Mouse (Mus musculus) lung, postnatal 0 days (tissue): Measurements from ENCODE around the gene Camta1. TPM values are rescaled to one million over a fixed set of nuclear protein-coding genes. Genes with fewer than 3 reads are reported as not detected.
"Not testable (repeated sequence)": the region's sequence is repeated elsewhere in the genome, so short reads cannot be mapped to it uniquely, and the experiment has no call there.

Experiments
- ATAC-seq: fragments of 200-750 bp; cut with Nextera tagmentation; 2 replicates; pipeline ENCODE4 v1.8.0; 2017; ENCODE audit warnings: moderate library complexity
- DNase-seq: peaks from one replicate; pipeline ENCODE4 v3.0.0-alpha.2; 2016; ENCODE audit warnings: low spot score
- H3K27ac ChIP-seq: fragments of 300-500 bp; sonication (generic); 2 replicates; pipeline ENCODE4 v1.5.1; 2014; ENCODE audit warnings: antibody characterized with exemption, mild to moderate bottlenecking, low read length, mixed read lengths
- H3K27me3 ChIP-seq: fragments of 300-500 bp; sonication (generic); replicated peaks from 2 replicates; pipeline ENCODE4 v1.6.1; 2014; ENCODE audit warnings: low read length, mixed read lengths; ENCODE audit not compliant: insufficient read depth
- H3K36me3 ChIP-seq: fragments of 300-500 bp; sonication (generic); 2 replicates; pipeline ENCODE4 v1.6.1; 2014; ENCODE audit warnings: low read length, mixed read lengths; ENCODE audit not compliant: insufficient read depth
- H3K4me1 ChIP-seq: fragments of 300-500 bp; sonication (generic); 2 replicates; pipeline ENCODE4 v1.6.1; 2014; ENCODE audit warnings: antibody characterized with exemption, low read depth, low read length, mixed read lengths; ENCODE audit not compliant: insufficient read depth
- H3K4me2 ChIP-seq: fragments of 300-500 bp; sonication (generic); replicated peaks from 2 replicates; pipeline ENCODE4 v1.6.1; 2014; ENCODE audit warnings: low read depth, mild to moderate bottlenecking, low read length, moderate library complexity, mixed read lengths
- H3K4me3 ChIP-seq: fragments of 300-500 bp; sonication (generic); 2 replicates; pipeline ENCODE4 v1.5.1; 2014; ENCODE audit warnings: low read depth, low read length
- H3K9ac ChIP-seq: fragments of 300-500 bp; sonication (generic); replicated peaks from 2 replicates; pipeline ENCODE4 v1.6.1; 2014; ENCODE audit warnings: low read depth, mild to moderate bottlenecking
- H3K9me3 ChIP-seq: fragments of 300-500 bp; sonication (generic); 2 replicates; pipeline ENCODE4 v1.6.1; 2016; ENCODE audit warnings: low read length, mixed read lengths
- CTCF ChIP-seq: IDR thresholded peaks from 2 replicates; pipeline ENCODE4 v1.5.1; 2016; ENCODE audit warnings: antibody characterized with exemption, mild to moderate bottlenecking
- EP300 ChIP-seq: IDR thresholded peaks from 2 replicates; pipeline ENCODE4 v1.6.1; 2016; ENCODE audit warnings: antibody characterized with exemption, mild to moderate bottlenecking, control low read depth
- WGBS: fragments of 180-500 bp; shearing (Covaris S2); extraction: QIAGEN DNeasy Blood & Tissue Kit; methylation state at CpG from one replicate; pipeline ENCODE4 v1.1.7; 2014; 5-methylcytosine and 5-hydroxymethylcytosine counted together
- polyA plus RNA-seq: library from polyadenylated mRNA; unstranded; fragments of >200 nt; fragmentation: Nextera tagmentation; extraction: Ambion mirVana; gene quantifications from 2 replicates; pipeline ENCODE4 v1.2.1, GENCODE M21; 2015

Camta1 gene
- polyA plus RNA-seq, 1 experiment from 2014 or later = 86.4 TPM

DNA sequence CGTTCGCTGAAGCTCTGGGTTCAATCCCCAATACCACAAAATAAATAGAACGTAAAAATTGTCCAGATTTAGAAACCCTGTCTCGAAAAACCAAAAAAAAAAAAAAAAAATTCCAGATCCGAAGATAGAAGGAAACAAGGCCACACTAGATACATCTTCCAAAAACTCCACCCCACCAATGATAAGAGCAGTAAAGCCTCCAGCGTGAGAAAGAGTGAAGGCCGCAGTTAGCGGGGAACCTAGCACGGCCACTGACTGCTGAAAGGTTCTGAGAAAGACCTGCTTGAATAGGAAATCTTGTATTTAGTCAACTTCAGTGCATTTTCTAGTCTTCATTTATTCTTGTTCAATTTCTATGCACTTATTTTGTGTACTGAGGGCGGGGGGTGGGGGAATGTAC lies 986.3 kb downstream of the Camta1 start:
- Histone ChIP-seq H3K9ac (no peak overlapping the region), H3K27me3 (no peaks in the 10 kb centered on the region), H3K4me1 (peaks cover 14% of the 10 kb centered on the region; the same call in 1 of the 2 replicates), H3K36me3 (no peaks in the 10 kb centered on the region), H3K27ac (no peak overlapping the region), H3K9me3 (peaks cover 14% of the 10 kb centered on the region), H3K4me3 (no peak overlapping the region), H3K4me2 (no peak overlapping the region)
- no peak for ATAC-seq
- no peak for DNase-seq
- 73% methylated on average over 10 of the region's 10 CpGs for WGBS
- no peak for TF ChIP-seq EP300
- TF ChIP-seq CTCF = no peak

DNA sequence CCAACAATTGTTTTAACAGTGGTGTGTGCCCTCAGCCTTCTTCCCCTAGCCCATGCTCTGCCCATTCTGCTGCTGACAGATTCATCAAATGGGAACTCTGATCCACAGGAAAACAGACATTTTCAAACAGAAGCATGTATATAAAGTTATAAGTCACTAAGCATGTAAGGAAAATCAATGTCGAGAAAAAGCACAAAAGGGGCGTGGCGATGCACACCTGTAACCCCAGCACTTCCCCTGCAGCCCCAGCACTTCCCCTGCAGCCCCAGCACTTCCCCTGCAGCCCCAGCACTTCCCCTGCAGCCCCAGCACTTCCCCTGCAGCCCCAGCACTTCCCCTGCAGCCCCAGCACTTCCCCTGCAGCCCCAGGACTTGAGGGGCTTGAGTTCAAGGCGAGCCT lies 987.3 kb downstream of the Camta1 start:
- not testable (repeated sequence) for DNase-seq, H3K36me3 ChIP-seq, ATAC-seq, H3K27me3 ChIP-seq, H3K4me3 ChIP-seq, H3K4me2 ChIP-seq, H3K9ac ChIP-seq, H3K27ac ChIP-seq
- Histone ChIP-seq H3K4me1 (peaks cover 21% of the 10 kb centered on the region; the same call in 1 of the 2 replicates), H3K9me3 (peaks cover 10% of the 10 kb centered on the region)
- WGBS = 52% methylated on average over 4 of the region's 4 CpGs

DNA sequence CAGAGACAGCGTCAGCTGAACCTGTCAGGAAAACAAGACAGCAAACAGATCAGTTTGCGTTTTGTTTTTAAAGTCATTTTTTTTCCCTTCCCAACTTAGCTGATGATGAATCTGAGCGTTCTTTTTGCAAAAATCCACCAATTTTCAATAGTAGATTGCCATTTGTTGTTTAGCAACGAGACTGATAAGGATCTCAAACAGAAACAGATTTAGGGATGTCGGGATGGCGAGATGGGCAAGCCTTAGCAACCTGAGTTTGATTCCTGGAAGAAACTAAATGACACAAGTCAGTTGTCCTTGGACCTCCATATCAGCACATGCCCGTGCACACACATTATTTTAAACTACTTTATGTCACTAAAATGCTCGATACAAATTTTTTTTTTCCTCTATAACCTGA lies 989.0 kb downstream of the Camta1 start:
- DNase-seq (no peak), ATAC-seq (no peak)
- 71% methylated on average over 8 of the region's 8 CpGs for WGBS
- Histone ChIP-seq H3K4me2 (no peak overlapping the region), H3K27ac (peak overlapping the region; percentile 88), H3K9ac (no peak overlapping the region), H3K27me3 (no peaks in the 10 kb centered on the region), H3K9me3 (no peaks in the 10 kb centered on the region), H3K36me3 (no peaks in the 10 kb centered on the region), H3K4me1 (peaks cover 28% of the 10 kb centered on the region; the same call in 1 of the 2 replicates), H3K4me3 (no peak overlapping the region)
- TF ChIP-seq CTCF (no peak), EP300 (no peak)

DNA sequence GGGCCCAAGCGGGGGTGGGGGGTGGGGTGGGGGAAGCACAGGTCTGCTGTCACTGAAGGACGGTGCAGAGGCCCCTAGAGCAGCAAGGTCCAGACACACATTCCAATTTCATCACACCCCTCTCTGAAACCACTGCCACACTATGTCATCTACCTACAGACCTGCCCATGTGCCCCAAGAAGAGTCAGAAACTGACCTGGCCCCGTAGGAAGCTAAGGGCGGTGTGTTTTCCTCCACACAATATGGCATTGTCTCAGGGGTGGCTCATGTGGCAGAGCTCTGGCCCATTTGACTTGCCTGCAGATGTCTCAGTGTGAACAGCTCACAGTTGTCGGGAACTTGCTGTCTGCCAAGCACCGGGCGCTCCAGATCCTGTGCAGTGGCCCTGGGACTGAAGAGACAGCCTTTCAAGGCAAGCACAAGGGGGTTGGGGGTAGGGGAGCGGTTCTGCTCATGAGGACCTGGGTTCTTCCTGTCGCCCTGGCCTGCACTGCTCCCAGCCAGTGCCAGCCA lies 989.5 kb downstream of the Camta1 start:
- 41% methylated on average over 9 of the region's 9 CpGs for WGBS
- ATAC-seq (peak; percentile 2; the same call in 1 of the 2 replicates), DNase-seq (peak; percentile 66)
- Histone ChIP-seq H3K4me2 (no peak overlapping the region), H3K9ac (0 out of 2 replicates have a peak overlapping the region, but pooled peaks have one; percentile 12), H3K27me3 (no peaks in the 10 kb centered on the region), H3K36me3 (peaks cover 3% of the 10 kb centered on the region; the same call in 1 of the 2 replicates), H3K4me1 (peaks cover 28% of the 10 kb centered on the region; the same call in 1 of the 2 replicates), H3K4me3 (no peak overlapping the region), H3K9me3 (no peaks in the 10 kb centered on the region), H3K27ac (peak overlapping the region; percentile 88)
- TF ChIP-seq EP300 (no peak), CTCF (no peak)

DNA sequence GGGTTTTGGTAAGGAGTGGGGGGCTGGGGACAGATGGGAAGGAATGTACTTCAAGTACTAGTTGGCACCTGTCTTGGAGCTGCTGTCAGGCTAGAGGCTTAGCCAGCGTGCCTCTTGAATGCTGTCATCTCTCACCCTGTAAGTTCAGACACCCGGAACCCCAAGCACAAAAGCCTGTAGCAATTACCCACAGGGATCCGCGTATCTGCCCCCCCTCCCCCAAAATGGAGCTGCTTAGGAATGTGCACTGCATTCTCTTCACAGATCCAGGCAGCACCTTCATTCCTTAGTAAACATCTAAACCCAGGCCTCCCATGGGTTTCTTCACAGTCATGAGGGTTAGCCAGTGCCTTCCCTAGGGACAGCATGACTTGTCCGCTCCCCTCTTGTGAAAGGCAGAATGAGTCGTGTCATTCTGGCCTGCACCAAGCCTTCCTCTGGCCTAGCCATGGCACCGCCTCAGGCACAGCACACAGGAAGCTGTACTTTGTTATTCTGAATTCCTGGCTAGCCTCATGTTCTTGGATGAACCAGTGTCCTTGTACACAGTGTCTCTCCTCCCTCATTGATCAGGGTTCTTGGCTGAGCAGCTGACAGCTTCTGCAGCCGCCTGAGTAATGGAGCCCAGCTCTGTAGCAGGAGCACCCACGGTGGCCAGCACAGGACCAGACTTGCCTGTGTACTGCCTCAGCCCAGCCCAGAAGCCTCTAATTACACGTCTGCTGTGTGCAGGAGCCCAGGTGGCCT lies 990.1 kb downstream of the Camta1 start:
- H3K27me3 ChIP-seq = no peaks in the 10 kb centered on the region
- WGBS = 26% methylated on average over 10 of the region's 10 CpGs
- ATAC-seq = peak; percentile 80
- peak; percentile 93 for DNase-seq
- H3K9ac ChIP-seq = 0 out of 2 replicates have a peak overlapping the region, but pooled peaks have one; percentile 12
- no peak for TF ChIP-seq CTCF
- TF ChIP-seq EP300 = no peak
- no peak overlapping the region for H3K4me2 ChIP-seq
- no peak overlapping the region for H3K4me3 ChIP-seq
- no peaks in the 10 kb centered on the region for H3K9me3 ChIP-seq
- peaks cover 9% of the 10 kb centered on the region; the same call in 1 of the 2 replicates for H3K36me3 ChIP-seq
- peaks cover 28% of the 10 kb centered on the region; the same call in 1 of the 2 replicates for H3K4me1 ChIP-seq
- H3K27ac ChIP-seq = peak overlapping the region; percentile 88

DNA sequence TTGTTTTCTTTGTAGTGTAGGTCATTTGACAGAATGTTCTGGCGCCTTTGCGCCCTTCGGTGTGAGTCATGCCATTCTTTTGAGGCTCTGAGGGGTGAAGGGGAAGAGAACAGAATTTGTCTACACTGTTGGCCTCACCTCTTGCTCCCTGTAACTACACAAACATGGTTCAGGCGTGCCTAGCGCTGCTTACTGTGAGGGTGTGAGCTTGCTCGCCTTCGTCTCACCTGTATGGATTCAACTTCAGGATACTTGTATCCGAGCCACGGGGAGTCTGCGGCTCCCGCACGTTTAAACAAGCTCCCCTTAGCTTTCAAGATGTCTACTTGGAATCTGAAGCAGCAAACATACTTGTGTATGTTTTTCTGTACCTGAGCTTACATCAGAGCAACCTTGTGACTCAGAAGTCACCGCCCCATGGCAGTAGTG lies 990.7 kb downstream of the Camta1 start:
- Histone ChIP-seq H3K4me1 (peaks cover 28% of the 10 kb centered on the region; the same call in 1 of the 2 replicates), H3K36me3 (peaks cover 15% of the 10 kb centered on the region), H3K4me3 (no peak overlapping the region), H3K9ac (no peak overlapping the region), H3K27ac (peak overlapping the region; percentile 88), H3K4me2 (no peak overlapping the region), H3K9me3 (no peaks in the 10 kb centered on the region), H3K27me3 (no peaks in the 10 kb centered on the region)
- no peak for DNase-seq
- TF ChIP-seq CTCF (no peak), EP300 (peak; percentile 72)
- peak; percentile 76 for ATAC-seq
- 51% methylated on average over 13 of the region's 13 CpGs for WGBS
